Mouse (Mus musculus) ovary, postnatal 10 days (tissue): Measurements from ENCODE around the gene Nrcam.

Source experiments
- DNase-seq: peaks from one replicate; pipeline ENCODE4 v3.0.0; 2022; ENCODE audit warnings: low spot score

The Nrcam gene

GRCm38 (mm10) chr12:44437046-44437827, 108.6 kb downstream of the Nrcam start:
- DNase-seq = no peak

- DNase-seq = no peak
Observed at GRCm38 (mm10) chr12:44438884-44439283, 110.2 kb downstream of the Nrcam start.

DNA sequence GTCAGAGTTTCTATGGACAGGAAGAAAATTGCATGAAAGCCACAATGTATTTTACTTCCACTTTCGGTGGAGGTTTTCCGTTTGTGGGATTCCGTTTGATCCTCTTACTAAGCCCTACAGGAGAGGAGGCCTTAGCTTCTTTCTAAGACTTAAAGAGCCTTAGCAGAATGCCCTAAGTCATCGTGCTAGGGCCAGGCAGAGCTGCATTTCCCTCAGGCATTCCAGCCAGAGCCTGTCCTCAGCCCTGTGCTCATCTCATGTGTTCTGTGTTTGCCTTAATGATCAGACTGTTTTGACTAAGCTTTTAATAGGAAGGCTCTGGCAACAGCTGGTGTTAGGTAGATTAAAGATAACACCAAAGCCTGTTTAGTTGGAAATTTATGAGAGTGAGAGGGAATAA, 111.5 kb downstream of the Nrcam start:
- no peak for DNase-seq

GRCm38 (mm10) chr12:44450930-44451329, 122.2 kb downstream of the Nrcam start:
- DNase-seq = no peak

- DNase-seq = no peak
Observed at GRCm38 (mm10) chr12:44451742-44452141, 123.1 kb downstream of the Nrcam start.

GRCm38 (mm10) chr12:44453791-44454190, 125.1 kb downstream of the Nrcam start:
- no peak for DNase-seq

GRCm38 (mm10) chr12:44457961-44458360, 129.3 kb downstream of the Nrcam start:
- DNase-seq = no peak

GRCm38 (mm10) chr12:44462436-44462835, 133.8 kb downstream of the Nrcam start:
- no peak for DNase-seq

- DNase-seq = no peak
Observed at GRCm38 (mm10) chr12:44462976-44463375, 134.3 kb downstream of the Nrcam start.

- no peak for DNase-seq
Observed at GRCm38 (mm10) chr12:44471073-44471472, 142.4 kb downstream of the Nrcam start.

GRCm38 (mm10) chr12:44475355-44475754, 146.7 kb downstream of the Nrcam start:
- no peak for DNase-seq

- no peak for DNase-seq
Observed at GRCm38 (mm10) chr12:44479260-44480030, 150.8 kb downstream of the Nrcam start.

DNA sequence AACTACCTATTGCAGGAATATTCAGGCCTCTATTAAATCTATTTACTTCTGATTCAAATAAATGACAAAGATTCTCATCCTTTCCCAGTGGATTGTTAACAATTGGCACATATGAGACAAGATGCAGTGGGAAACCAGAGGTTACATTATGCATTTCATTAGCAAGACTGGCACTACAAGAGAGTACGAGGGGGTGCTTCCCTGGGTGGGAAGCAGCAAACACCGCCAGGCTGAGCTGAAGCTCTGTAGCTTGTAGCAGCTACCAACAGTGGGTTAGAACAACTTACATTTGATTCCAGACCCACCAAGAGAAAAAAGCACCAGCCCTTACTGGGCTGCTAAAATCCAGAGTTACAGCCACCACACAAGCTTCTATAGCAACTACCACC, 151.3 kb downstream of the Nrcam start:
- DNase-seq = no peak

GRCm38 (mm10) chr12:44481415-44481814, 152.7 kb downstream of the Nrcam start:
- DNase-seq = no peak

DNA sequence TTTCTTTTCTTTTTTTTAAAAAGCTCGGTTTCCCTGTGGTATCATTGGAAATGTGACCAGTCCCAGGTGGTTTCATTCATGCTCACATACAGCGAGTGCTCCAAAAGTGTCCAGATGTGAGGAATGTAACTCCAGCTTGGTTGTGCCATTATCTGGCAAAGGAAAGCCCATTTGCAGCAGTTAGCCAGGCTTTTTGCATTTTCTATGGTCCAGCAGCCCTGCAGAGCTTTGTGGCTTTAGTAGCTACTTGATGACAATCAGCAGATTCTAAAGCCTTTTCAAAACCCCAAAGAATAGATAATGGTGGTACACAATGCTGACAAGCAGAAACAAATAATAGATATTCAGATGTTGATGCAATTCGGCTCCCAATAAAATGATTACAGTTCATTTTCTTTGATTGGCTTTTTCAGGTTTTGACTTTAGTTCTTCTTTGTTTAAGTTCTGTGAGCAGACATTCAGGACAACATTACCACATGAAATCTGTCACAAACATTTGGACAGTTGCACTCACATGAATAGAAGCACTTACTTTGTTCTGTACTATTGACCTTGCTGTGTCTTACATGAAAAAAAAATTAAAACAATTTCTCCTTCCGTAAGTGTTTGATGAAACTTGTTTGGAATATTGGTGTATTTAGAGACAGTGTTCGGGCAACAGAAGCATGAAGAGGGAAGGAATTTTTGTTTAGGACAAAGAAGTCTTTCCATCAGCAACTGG, 164.2 kb downstream of the Nrcam start:
- no peak for DNase-seq

- DNase-seq = no peak
Observed at GRCm38 (mm10) chr12:44497762-44498161, 169.1 kb downstream of the Nrcam start.

GRCm38 (mm10) chr12:44498872-44499271, 170.2 kb downstream of the Nrcam start:
- no peak for DNase-seq

- no peak for DNase-seq
Observed at GRCm38 (mm10) chr12:44501807-44502487, 173.3 kb downstream of the Nrcam start.

DNA sequence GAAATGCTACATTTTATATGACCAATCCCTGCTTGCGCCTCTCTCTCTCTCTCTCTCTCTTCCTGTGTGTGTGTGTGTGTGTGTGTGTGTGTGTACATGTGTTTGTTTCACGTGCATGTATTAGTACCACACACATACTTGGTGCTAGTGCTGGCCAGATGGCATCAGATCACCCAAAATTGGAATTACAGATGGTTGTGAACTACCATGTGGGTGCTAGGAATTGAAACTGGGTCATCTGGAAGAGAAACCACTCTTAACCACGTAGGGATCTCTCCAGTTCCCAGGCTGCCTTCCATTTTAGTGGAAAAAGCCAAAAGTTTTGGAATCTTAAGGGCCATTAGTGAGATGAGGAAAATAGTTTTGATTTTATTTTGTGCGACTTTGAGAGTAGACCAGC, 175.1 kb downstream of the Nrcam start:
- DNase-seq = no peak

DNA sequence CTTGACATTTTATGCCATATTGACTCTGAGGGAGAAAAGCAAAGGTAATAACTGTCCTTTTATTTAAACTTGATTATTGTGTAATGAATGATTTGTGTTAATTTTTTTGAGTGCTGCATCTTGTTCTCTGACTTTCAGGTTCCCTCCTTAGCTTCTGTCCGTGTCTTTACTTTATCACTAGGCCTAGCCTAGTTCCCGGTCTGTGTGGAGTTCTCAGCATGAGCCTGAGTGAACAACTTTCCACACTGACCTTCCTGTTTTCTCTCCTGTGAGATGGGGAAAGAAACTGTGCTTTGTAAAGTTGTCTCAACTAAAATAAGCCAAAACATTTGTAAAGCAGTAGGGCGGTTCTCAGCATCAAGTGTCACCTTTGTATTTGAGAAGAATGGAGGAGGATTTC, 179.9 kb downstream of the Nrcam start:
- no peak for DNase-seq

DNA sequence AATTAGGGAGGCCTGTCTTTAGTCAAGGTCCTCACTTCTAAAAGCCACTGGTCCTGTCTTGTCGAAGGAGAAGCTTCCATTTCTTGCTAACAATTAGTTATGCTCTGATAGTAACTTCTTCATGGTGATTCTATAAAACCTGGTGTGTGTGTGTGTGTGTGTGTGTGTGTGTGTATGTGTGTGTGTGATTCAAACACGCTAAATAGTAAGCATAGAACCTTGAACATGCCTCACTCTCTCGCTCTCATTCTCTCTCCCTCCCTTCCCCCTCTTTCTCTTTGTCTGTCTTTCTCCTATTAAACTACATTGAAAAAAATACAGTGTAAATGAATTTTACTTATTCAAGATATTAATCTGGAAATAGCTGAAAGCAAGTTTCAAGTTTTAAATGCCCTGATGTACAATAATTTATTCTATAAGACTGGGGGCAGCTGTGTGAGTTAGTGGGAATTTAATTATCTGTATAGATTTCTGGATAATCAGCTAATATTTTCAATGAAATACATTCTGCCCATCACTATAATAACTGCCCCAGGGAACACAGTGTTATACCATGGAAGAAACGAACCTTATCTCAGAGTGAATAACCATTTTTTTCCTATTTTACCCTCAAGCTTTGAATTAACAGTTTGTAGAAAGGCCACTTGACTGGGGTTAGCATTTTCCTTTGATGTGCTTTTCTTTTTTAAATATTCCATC, 180.9 kb downstream of the Nrcam start:
- DNase-seq = no peak

- no peak for DNase-seq
Observed at GRCm38 (mm10) chr12:44515066-44515465, 186.4 kb downstream of the Nrcam start.
